8 mouse cellular contexts compared by ENCODE assay signal in the genomic region with DNA sequence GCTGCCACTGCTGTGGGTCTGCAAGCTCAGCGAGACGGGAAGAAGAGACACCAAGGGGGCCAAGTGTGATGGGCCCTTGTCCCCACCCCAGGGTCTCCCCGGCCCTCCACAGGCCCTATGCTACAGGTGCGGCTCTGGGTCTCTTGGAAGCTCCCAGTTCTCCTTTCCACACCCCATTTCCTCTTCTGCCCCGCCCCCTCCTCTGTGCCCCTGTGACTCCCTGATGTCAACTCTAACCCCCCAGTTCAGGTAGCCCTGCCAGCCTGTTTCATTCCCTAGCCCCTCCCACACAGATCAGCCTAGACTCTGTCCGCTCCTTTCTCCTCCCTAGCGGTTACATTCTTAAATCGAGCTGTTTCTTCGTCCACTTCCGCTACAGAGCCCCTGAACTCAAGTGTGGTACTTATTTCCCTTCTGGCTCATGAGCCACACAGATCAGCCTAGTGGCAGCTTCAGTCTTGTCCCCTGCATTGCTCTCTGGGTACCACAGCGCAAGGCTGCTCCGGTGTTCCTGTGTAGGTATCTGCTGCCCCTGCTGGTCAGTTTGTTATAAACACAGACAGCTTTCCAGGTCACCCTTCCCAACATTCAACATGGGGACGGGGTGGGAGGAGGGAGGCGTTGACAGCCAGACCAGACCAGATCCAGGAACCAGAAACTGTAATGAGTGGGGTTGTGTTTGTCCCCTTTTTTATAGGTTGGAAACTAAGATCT. TPM values are rescaled to one million over a fixed set of nuclear protein-coding genes. Genes with fewer than 3 reads are reported as not detected.
A peak's percentile ranks its signal among the peaks of the same experiment; 100 is the strongest.
DNase-seq lines count a peak whose midpoint lies in the region; ATAC-seq lines count a peak whose summit lies in the region.

No protein-coding gene starts in this region.

- no peaks in the 10 kb centered on the region for H3K9me3 ChIP-seq in hindbrain, embryonic 14.5 days (ENCODE audit: control insufficient read depth, low read length)

- ATAC-seq in hindbrain, embryonic 14.5 days (ENCODE audit: low FRiP score) = peak; percentile 86

- no peaks in the 10 kb centered on the region for H3K4me1 ChIP-seq in hindbrain, embryonic 14.5 days (replicated peaks; ENCODE audit: control insufficient read depth, insufficient read depth, low read length)

- DNase-seq in NIH3T3 (ENCODE audit: low read depth) = peak; percentile 87
- peak; percentile 95 for DNase-seq in cerebellum, postnatal 10 days
- peak; percentile 63 to 68 for DNase-seq in frontal cortex, postnatal 25 days (ENCODE audit: low spot score in 2 of 2)
- peak; percentile 84 for DNase-seq in hindbrain, embryonic 14.5 days (ENCODE audit: low spot score)
- DNase-seq in layer of hippocampus, postnatal 25 days (ENCODE audit: extremely low spot score in 1 of 2, low spot score in 1 of 2) = peak; percentile 64 to 79
- peak; percentile 89 for DNase-seq in lung, postnatal 10 days
- peak; percentile 80 for DNase-seq in retina, adult 2 months (ENCODE audit: low read depth, low spot score)
- peak; percentile 74 for DNase-seq in thymus, postnatal 14 days

- WGBS in hindbrain, embryonic 14.5 days = 13% methylated on average over 14 of the region's 14 CpGs

- H3K9ac ChIP-seq in hindbrain, embryonic 14.5 days = no peak overlapping the region

- no peaks in the 10 kb centered on the region for H3K36me3 ChIP-seq in hindbrain, embryonic 14.5 days (replicated peaks; ENCODE audit: control insufficient read depth, insufficient read depth)

- no peaks in the 10 kb centered on the region for H3K27me3 ChIP-seq in hindbrain, embryonic 14.5 days (ENCODE audit: control insufficient read depth, insufficient read depth, low read length)

- no peak overlapping the region for H3K27ac ChIP-seq in hindbrain, embryonic 14.5 days

- H3K4me2 ChIP-seq in hindbrain, embryonic 14.5 days (replicated peaks) = peak overlapping the region; percentile 31

- no peak overlapping the region for H3K4me3 ChIP-seq in hindbrain, embryonic 14.5 days (replicated peaks; ENCODE audit: low read length)

RNA-seq across cellular contexts. Expression of a gene that starts 26.3 kb away (rescaled TPM):
- polyA plus RNA-seq in hindbrain, embryonic 14.5 days (2014; fragmentation: Nextera tagmentation; extraction: Ambion mirVana) = 22.6 and 25.0 TPM in 2 replicates
- 10 to 100 TPM; 50.3 to 52.3 TPM for total RNA-seq in layer of hippocampus, postnatal 25 days (2021)

RNA-seq across cellular contexts. Expression of a gene that starts 39.6 kb away (rescaled TPM):
- 8.3 and 10.2 TPM in 2 replicates for polyA plus RNA-seq in hindbrain, embryonic 14.5 days (2014; fragmentation: Nextera tagmentation; extraction: Ambion mirVana)
- 1 to 10 TPM; 4.9 to 6.4 TPM for total RNA-seq in layer of hippocampus, postnatal 25 days (2021)
